In genomic region chr1:163403498-163404126, GRCm38 (mm10) we compare ENCODE assay signal across 8 mouse cellular contexts. TPM values are rescaled to one million over a fixed set of nuclear protein-coding genes. Genes with fewer than 3 reads are reported as not detected.
A peak's percentile ranks its signal among the peaks of the same experiment; 100 is the strongest.
DNase-seq lines count a peak whose midpoint lies in the region; ATAC-seq lines count a peak whose summit lies in the region.

Gene Gorab, minus strand, starts transcription at chr1:163403669.

- no peaks in the 10 kb centered on the region for H3K9me3 ChIP-seq in heart, embryonic 10.5 days
- H3K9me3 ChIP-seq in kidney, embryonic 15.5 days (replicated peaks): no peaks in the 10 kb centered on the region

- H3K4me2 ChIP-seq in kidney, embryonic 15.5 days: peak within 1 kb of the TSS; percentile 69

- peak; percentile 100 for ATAC-seq in erythroblast, adult 5-6 weeks (replicated peaks; ENCODE audit: low FRiP score, poor library complexity, severe bottlenecking)
- peak; percentile 100 for ATAC-seq in kidney, embryonic 15.5 days (replicated peaks; ENCODE audit: low FRiP score)
- ATAC-seq in monocyte, adult 5-6 weeks (replicated peaks; ENCODE audit: insufficient number of reproducible peaks, low FRiP score, low TSS enrichment, poor library complexity, severe bottlenecking): peak; percentile 98

- peak within 1 kb of the TSS; percentile 85 for H3K4me3 ChIP-seq in heart, embryonic 10.5 days
- H3K4me3 ChIP-seq in kidney, embryonic 15.5 days (replicated peaks): peak within 1 kb of the TSS; percentile 86

- H3K4me1 ChIP-seq in heart, embryonic 10.5 days: peaks cover 6% of the 10 kb centered on the region
- peaks cover 13% of the 10 kb centered on the region for H3K4me1 ChIP-seq in kidney, embryonic 15.5 days

- H3K27me3 ChIP-seq in heart, embryonic 10.5 days (ENCODE audit: insufficient read depth, poor library complexity, severe bottlenecking): no peaks in the 10 kb centered on the region
- H3K27me3 ChIP-seq in kidney, embryonic 15.5 days: no peaks in the 10 kb centered on the region

- peak; percentile 92 for DNase-seq in B cell, adult 2 months
- DNase-seq in brain, adult 2 months (ENCODE audit: low read depth, low spot score): peak; percentile 98
- peak; percentile 98 for DNase-seq in heart, embryonic 10.5 days (ENCODE audit: low spot score)
- peak; percentile 91 for DNase-seq in liver
- peak; percentile 87 to 93 for DNase-seq in spleen, postnatal 4 days (ENCODE audit: low spot score in 2 of 2)

- no peaks in the 10 kb centered on the region for H3K36me3 ChIP-seq in heart, embryonic 10.5 days
- no peaks in the 10 kb centered on the region for H3K36me3 ChIP-seq in kidney, embryonic 15.5 days

- H3K9ac ChIP-seq in kidney, embryonic 15.5 days: peak within 1 kb of the TSS; percentile 85

- under 1% methylated on average over 28 of the region's 28 CpGs for WGBS in heart, embryonic 10.5 days
- under 1% methylated on average over 28 of the region's 28 CpGs for WGBS in kidney, embryonic 15.5 days

- H3K27ac ChIP-seq in heart, embryonic 10.5 days: peak within 1 kb of the TSS; percentile 99
- H3K27ac ChIP-seq in kidney, embryonic 15.5 days: peak within 1 kb of the TSS; percentile 87

RNA-seq across cellular contexts. Expression of gene Gorab, which starts in this region (rescaled TPM):
- total RNA-seq in erythroblast, adult 5-6 weeks (2015; ENCODE audit: low replicate concordance): 0.38 and 1.0 TPM in 2 replicates
- 2.9 and 3.1 TPM in 2 replicates for total RNA-seq in erythroblast, adult 5-6 weeks (2017; ENCODE audit: low replicate concordance)
- polyA plus RNA-seq in heart, embryonic 10.5 days (2016; fragmentation: Nextera tagmentation; extraction: Ambion mirVana): 14.2 and 15.3 TPM in 2 replicates
- polyA plus RNA-seq in kidney, embryonic 15.5 days (2015; fragmentation: Nextera tagmentation; extraction: Ambion mirVana): 23.2 TPM in 2 replicates
- 19.5 to 29.3 TPM (median 24.9 TPM) in 3 replicates for total RNA-seq in monocyte, adult 5-6 weeks (2017)

Comparison
In these comparisons a context has a peak if more than half of its experiments do, and no peak if none do; other contexts are left out.
1. Peak in every context shown above with its lines: DNase-seq, ATAC-seq, H3K4me3 ChIP-seq and H3K27ac ChIP-seq.